Mouse (Mus musculus) layer of hippocampus, adult 6 months (tissue): ENCODE data around the gene Txndc16. TPM values are rescaled to one million over a fixed set of nuclear protein-coding genes. Genes with fewer than 3 reads are reported as not detected.

Experiments used
- long read RNA-seq, 2 experiments: library from polyadenylated mRNA; unstranded; transcript quantifications; one replicate each; pipeline ENCODE4 v2.0.0; 2019 to 2020
- polyA plus RNA-seq: library from polyadenylated mRNA; unstranded; fragments of <200 nt; fragmentation: Nextera tagmentation; gene quantifications from 2 replicates; pipeline ENCODE4 v1.2.3, GENCODE M21; 2021

Gene Txndc16
- polyA plus RNA-seq, result 23.6 and 26.9 TPM in 2 replicates
- long read RNA-seq, experiment 1, full-length matches to known transcripts, result 42 of 70 reads
- long read RNA-seq, experiment 1, partial matches to known transcripts, result 13 of 70 reads
- long read RNA-seq, experiment 1, other reads (novel, unspliced or antisense), result 15 of 70 reads
- long read RNA-seq, experiment 2, full-length matches to known transcripts, result 271 of 358 reads
- long read RNA-seq, experiment 2, partial matches to known transcripts, result 21 of 358 reads
- long read RNA-seq, experiment 2, other reads (novel, unspliced or antisense), result 66 of 358 reads

DNA sequence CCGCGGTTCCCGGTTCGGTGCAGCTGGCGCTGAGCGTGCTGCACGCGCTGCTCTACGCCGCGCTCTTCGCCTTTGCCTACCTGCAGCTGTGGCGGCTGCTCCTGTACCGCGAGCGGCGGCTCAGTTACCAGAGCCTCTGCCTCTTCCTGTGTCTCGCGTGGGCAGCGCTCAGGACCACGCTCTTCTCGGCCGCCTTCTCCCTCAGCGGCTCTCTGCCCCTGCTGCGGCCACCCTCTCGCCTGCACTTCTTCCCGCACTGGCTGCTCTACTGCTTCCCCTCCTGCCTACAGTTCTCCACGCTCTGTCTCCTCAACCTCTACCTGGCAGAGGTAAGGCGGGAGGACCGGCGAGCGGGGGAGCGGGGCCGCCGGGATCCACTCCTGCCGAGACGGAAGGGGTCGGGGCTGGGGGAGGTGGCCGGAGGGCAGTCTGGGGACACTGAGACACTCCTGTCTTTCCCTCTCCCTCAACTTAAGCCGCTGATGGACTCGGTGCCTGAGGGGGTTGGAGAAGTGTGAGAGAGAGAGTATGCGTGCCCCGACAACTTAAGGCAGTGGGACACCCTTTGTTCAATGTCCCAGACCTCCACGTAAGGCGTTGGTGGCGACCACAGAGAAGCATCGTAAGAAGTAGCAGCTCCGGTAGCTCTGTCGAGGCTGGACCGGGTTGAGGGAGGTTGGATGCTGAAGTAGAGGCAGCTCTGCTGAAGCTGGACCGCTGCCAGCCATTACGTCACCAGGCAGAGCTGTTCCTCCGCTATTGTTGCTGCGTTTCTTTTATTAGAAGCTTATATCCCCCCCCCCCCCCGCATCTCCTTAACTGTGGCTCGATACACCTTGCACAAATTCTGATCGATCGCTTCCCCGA lies at the start of gene Txndc16:
TSS of gene Txndc16 (minus strand) at position 239 of the 867 bp plus-strand sequence.

DNA sequence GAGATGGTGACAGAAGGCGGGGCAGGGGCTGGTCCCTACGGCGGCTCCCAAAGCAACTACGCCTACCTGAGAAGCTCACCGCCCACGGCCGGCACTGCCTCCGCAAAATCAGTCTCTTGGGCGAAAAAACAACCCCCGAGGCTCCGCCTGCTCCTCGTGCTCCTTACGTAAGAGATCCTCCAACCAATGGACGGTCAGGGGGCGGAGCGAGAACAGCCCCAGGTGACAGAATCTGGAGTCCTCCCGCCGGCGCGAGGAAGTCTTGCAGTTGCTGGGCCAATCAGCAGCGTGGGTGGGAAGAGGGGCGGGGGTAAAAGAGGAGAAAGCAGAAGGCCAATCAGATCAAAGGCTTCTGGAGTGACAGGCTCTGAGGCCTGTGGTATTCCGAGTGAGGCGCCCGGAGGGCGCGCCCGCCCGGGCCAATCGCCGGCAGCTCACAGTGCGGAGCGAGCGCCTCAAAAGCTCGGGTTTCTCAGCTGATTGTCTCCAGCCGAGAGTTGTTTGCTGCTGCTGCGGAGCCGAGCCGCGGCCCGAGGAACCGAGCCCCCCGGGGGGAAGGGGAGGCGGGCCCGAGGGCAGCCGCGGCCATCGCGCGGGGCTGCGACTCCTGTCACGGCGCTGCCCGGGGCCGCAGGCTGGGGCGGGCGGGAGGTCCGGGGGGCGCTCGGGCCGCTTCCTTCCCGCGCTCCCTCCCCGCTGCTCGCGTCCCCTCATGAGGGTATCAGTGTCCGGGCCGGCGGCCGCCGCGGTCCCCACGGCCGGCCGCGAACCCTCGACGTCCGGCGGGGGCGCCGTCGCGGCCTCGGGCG lies 643 bp downstream of the Txndc16 start, which contains the start of gene Gpr137c:
TSS of gene Gpr137c (plus strand) at position 437 of the 809 bp plus-strand sequence.

Other genes with a start within 250 kb of the Txndc16 start
- gene Ptger2, start 232.1 kb downstream of the Txndc16 start, polyA plus RNA-seq, result 0.31 and 0.41 TPM in 2 replicates
- gene Gpr137c, start 611 bp downstream of the Txndc16 start, polyA plus RNA-seq, result 3.5 TPM in 2 replicates
- gene Ero1l, start 98.4 kb upstream of the Txndc16 start, polyA plus RNA-seq, result 8.5 and 12.2 TPM in 2 replicates
- gene Psmc6, start 109.5 kb upstream of the Txndc16 start, polyA plus RNA-seq, result 100 and 101 TPM in 2 replicates
- gene Styx, start 130.8 kb upstream of the Txndc16 start, polyA plus RNA-seq, result 14.1 and 23.1 TPM in 2 replicates
- gene Gnpnat1, start 184.6 kb upstream of the Txndc16 start, polyA plus RNA-seq, result 11.1 and 12.9 TPM in 2 replicates